Mouse (Mus musculus): ENCODE results near the gene Olfr1163. TPM values are rescaled to one million over a fixed set of nuclear protein-coding genes. Genes with fewer than 3 reads are reported as not detected.

Gene Olfr1163
- not detected in 2 replicates for polyA plus RNA-seq (2012; rRNA removed)

GRCm38 (mm10) chr2:88071730-88072129 lies at the start of gene Olfr1163:
Olfr1163 (minus strand) TSS chr2:88071830.

GRCm38 (mm10) chr2:88093866-88094265 lies 22.2 kb upstream of the Olfr1163 start, which contains the start of gene Olfr1164:
Olfr1164 (minus strand) TSS chr2:88093966.

GRCm38 (mm10) chr2:88051029-88051428 lies 20.6 kb downstream of the Olfr1163 start, which contains the start of gene Olfr1162:
Olfr1162 (minus strand) TSS chr2:88051129.

GRCm38 (mm10) chr2:88037599-88037998 lies 34.0 kb downstream of the Olfr1163 start, which contains the start of gene Olfr73:
Olfr73 (minus strand) TSS chr2:88037699.

GRCm38 (mm10) chr2:88022474-88022873 lies 49.2 kb downstream of the Olfr1163 start, which contains the start of gene Olfr1161:
Olfr1161 (plus strand) TSS chr2:88022774.

Other genes starting within 250 kb of the Olfr1163 start
- gene Olfr1148, start 241.3 kb downstream of the Olfr1163 start, polyA plus RNA-seq (2012; rRNA removed): not detected in 2 replicates
- not detected in 2 replicates for gene Olfr1150-ps1, start 227.8 kb downstream of the Olfr1163 start, polyA plus RNA-seq (2012; rRNA removed)
- not detected in 2 replicates for gene Olfr1151, start 216.0 kb downstream of the Olfr1163 start, polyA plus RNA-seq (2012; rRNA removed)
- gene Olfr1152, start 205.3 kb downstream of the Olfr1163 start, polyA plus RNA-seq (2012; rRNA removed): not detected in 2 replicates
- gene Olfr1153, start 176.9 kb downstream of the Olfr1163 start, polyA plus RNA-seq (2012; rRNA removed): not detected in 2 replicates
- not detected in 2 replicates for gene Olfr1154, start 166.7 kb downstream of the Olfr1163 start, polyA plus RNA-seq (2012; rRNA removed)
- gene Olfr1155, start 126.7 kb downstream of the Olfr1163 start, polyA plus RNA-seq (2012; rRNA removed): not detected in 2 replicates
- gene Olfr1156, start 118.7 kb downstream of the Olfr1163 start, polyA plus RNA-seq (2012; rRNA removed): not detected in 2 replicates
- gene Olfr1157, start 103.5 kb downstream of the Olfr1163 start, polyA plus RNA-seq (2012; rRNA removed): not detected in 2 replicates
- not detected in 2 replicates for gene Olfr74, start 97.2 kb downstream of the Olfr1163 start, polyA plus RNA-seq (2012; rRNA removed)
- gene Olfr1158, start 81.7 kb downstream of the Olfr1163 start, polyA plus RNA-seq (2012; rRNA removed): not detected in 2 replicates
- gene Olfr1160, start 63.6 kb downstream of the Olfr1163 start, polyA plus RNA-seq (2012; rRNA removed): not detected in 2 replicates
- gene Olfr1161, start 49.1 kb downstream of the Olfr1163 start, polyA plus RNA-seq (2012; rRNA removed): not detected in 2 replicates
- gene Olfr73, start 34.1 kb downstream of the Olfr1163 start, polyA plus RNA-seq (2012; rRNA removed): not detected in 2 replicates
- not detected in 2 replicates for gene Olfr1162, start 20.7 kb downstream of the Olfr1163 start, polyA plus RNA-seq (2012; rRNA removed)
- gene Olfr1164, start 22.1 kb upstream of the Olfr1163 start, polyA plus RNA-seq (2012; rRNA removed): not detected in 2 replicates
- gene Olfr1166, start 56.4 kb upstream of the Olfr1163 start, polyA plus RNA-seq (2012; rRNA removed): not detected in 2 replicates
- not detected in 2 replicates for gene Olfr1167, start 83.4 kb upstream of the Olfr1163 start, polyA plus RNA-seq (2012; rRNA removed)
- gene Olfr1168, start 110.0 kb upstream of the Olfr1163 start, polyA plus RNA-seq (2012; rRNA removed): not detected in 2 replicates
- not detected in 2 replicates for gene Olfr1170, start 156.5 kb upstream of the Olfr1163 start, polyA plus RNA-seq (2012; rRNA removed)
- gene Olfr1173, start 208.0 kb upstream of the Olfr1163 start, polyA plus RNA-seq (2012; rRNA removed): not detected in 2 replicates
- not detected in 2 replicates for gene Olfr1174-ps, start 243.3 kb upstream of the Olfr1163 start, polyA plus RNA-seq (2012; rRNA removed)

All from colon, adult 2 months (tissue).